Mouse (Mus musculus): ENCODE measurements around the gene Sec22c. TPM values are rescaled to one million over a fixed set of nuclear protein-coding genes. Genes with fewer than 3 reads are reported as not detected.

Sec22c gene
- polyA plus RNA-seq (2017; shearing (Covaris generic)): 10 to 100 TPM; 21.1 to 25.0 TPM

DNA sequence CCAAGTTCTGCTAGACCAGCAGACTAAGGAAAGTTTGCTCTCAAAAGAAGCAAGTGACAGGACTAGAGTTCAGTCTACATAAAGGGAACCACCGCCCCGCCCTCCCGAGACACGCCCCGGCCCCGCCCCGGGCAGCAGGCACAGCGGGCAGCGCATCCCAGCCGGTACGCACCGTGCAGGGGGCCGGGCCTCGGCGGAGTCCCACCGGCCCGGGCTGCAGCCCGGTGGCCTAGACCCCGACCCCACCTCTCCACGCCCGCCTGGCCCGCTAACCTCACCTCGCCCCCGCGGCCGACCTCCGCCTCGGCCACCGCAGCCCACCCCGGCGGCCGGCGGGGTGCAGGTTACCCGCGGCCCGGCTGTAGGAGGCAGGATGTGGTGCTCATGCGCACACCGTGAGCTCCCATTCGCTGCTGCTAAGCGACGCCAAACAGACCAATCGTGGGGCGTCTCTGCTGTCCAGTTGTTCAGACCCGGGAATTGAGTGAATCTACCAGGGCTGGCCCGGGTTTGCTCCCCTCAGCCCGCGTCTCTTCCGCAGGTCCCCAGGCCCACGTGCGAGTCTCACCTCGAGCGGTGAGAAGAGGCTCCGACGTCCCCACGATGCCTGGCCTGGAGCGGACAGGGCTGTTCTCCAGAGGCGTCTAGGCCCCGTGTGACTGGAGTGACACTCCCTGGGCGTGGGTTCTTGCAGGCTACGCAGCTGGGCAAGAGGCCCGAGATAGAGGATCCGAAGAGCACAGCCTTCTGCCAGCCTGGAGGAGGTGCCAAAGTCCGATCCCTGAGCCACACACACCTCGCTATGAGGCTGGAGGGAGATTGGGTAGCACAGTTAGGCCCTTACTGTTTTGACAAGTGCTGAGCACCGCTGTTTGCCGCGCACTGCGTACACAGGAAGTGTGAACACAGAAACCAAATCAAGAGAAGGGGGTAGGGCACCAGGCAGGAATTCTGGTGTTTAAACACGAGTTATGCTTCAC is at the start of gene Sec22c:
TSS of gene Sec22c (minus strand) at position 845 of the 980 bp plus-strand sequence.

DNA sequence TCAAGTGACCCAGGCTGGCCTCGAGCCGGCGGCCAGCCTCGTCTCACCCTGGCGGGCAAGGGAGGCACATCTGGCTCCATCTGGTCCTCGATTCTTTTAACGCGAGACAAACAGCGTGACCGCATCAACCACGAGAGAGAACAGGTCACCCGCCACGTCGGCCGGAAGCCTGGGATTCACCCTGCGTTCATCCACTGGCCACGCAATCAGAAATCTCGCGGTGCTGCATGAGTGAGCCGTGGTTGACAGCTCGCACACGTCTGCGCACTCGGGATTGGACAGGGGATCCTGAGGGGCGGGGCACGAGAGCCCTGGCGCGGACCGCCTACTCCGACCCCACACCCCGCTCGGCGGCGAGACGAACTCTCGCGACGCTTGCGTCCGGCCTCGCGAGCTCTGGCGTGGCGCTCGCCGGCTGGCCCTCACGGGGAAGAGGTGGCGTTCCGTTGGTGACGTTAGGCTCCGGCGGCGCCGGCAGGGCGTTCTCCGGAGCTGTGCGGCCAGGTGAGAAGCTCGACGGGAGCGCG is 13.6 kb upstream of the Sec22c start, which contains the start of gene Nktr:
TSS of gene Nktr (plus strand) at position 378 of the 527 bp plus-strand sequence.

DNA sequence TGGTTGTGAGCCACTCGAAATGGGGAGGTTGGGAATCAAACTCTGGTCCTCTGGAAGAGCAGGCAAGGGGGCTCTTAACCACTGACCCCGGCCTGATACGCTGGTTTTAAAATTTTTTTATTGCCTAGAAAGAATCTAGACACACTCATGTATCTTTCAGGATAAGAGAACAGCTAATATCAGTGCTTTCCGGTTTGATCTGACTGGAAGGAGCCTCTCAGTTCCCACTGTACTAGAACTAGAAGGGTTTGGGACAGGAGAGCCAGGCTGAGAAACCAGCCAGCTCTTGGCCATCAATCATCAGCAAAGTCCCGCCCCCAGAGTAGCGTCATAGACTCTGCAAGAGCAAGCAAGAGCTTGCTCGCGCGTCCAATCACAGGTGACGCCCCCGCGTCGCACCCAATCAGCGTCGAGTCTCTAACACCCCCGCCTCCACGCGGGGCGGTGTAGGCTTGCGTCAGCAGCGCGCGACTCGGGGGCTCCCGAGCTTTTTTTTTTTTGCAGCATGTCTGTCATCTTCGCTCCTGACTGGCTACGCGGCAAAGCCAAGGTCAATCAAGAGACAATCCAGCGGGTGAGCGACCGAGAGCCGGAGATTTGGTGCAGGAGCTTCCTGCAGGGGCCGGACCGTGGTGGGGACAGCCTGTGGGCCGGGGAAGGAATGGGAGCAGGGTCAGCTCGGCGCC is 4.8 kb upstream of the Sec22c start, which contains the start of gene Ss18l2:
TSS of gene Ss18l2 (plus strand) at position 432 of the 686 bp plus-strand sequence.

DNA sequence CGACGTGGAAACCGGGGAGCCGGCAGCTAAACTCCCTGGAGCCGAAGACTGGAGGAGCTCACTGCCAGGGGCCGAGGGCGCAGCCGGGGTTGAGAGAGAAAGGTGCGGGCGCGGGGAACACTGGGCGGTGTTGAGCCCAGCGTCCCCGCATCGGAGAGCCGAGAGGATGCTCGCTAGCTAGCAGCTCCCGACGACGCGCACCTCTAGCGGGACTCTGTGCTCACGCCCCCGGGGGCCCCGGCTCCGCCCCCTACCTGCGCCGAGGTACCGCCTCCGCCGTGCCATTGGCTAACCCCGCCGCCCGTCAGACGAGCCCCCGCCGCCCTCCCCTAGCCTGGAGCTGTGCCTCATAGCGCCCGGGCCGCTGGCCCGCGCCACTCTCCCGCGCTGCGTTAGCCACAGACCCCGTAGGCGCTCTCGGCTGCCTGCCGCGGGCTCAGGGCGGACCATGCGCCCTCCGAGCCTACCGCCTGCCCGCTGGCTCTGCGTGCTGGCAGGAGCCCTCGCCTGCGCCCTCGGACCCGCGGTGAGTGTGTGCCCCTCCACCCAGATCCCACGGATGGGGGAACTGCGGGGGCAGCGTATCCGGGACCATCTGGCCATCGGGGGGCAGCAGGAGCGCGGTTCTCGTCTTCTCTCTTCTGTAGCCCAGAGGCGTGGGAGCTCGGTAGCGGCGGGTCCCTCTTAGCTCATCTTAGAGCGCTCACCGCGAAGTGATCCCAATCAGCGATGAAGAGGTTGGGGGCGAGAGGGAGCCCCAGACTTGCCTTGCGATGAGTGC is 62.7 kb downstream of the Sec22c start, which contains the start of gene Vipr1:
TSS of gene Vipr1 (plus strand) at position 316 of the 781 bp plus-strand sequence.

DNA sequence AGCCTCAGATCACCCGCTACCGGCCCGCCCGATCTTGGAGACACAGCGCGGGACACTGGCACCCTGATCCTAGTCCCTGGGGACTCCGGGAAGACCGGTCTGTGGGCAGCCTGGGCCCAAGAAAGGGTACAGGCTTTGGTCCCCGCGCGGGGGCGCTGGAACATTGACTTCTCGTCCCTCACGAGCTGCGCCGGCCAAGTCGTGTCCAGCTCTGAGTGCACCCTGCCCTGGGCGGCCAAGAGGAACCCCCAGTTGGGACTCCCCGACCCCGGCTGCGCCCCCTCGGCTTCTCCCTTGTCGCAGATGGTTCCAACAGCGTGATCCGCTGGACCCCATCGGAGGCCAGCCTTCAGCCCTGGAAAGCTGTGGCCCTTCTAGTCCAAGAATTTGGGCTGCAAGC is 63.3 kb downstream of the Sec22c start, which contains the start of gene Lyzl4:
TSS of gene Lyzl4 (minus strand) at position 96 of the 400 bp plus-strand sequence.

Other genes starting within 250 kb of the Sec22c start
- gene Cck, start 209.8 kb downstream of the Sec22c start, polyA plus RNA-seq (2017; shearing (Covaris generic)): not detected
- gene Lyzl4, start 63.4 kb downstream of the Sec22c start, polyA plus RNA-seq (2017; shearing (Covaris generic)): not detected
- 10 to 100 TPM in 1 of 2 experiments, 1 to 10 TPM in 1; 5.6 to 58.4 TPM for gene Vipr1, start 62.8 kb downstream of the Sec22c start, polyA plus RNA-seq (2017; shearing (Covaris generic))
- 10 to 100 TPM; 25.4 to 32.3 TPM for gene Ss18l2, start 4.8 kb upstream of the Sec22c start, polyA plus RNA-seq (2017; shearing (Covaris generic))
- 100 to 1,000 TPM; 116 to 132 TPM for gene Nktr, start 13.7 kb upstream of the Sec22c start, polyA plus RNA-seq (2017; shearing (Covaris generic))
- under 1 TPM; 0.11 to 0.74 TPM for gene Zfp651, start 53.8 kb upstream of the Sec22c start, polyA plus RNA-seq (2017; shearing (Covaris generic))
- under 1 TPM; 0.13 to 0.72 TPM for gene Klhl40, start 72.1 kb upstream of the Sec22c start, polyA plus RNA-seq (2017; shearing (Covaris generic))
- under 1 TPM in 1 of 2 experiments, not detected in 1; 0.77 TPM for gene Hhatl, start 87.0 kb upstream of the Sec22c start, polyA plus RNA-seq (2017; shearing (Covaris generic))
- gene Ccdc13, start 134.0 kb upstream of the Sec22c start, polyA plus RNA-seq (2017; shearing (Covaris generic)): under 1 TPM in 1 of 2 experiments, not detected in 1; 0.39 TPM
- 10 to 100 TPM; 77.7 to 98.0 TPM for gene Higd1a, start 152.9 kb upstream of the Sec22c start, polyA plus RNA-seq (2017; shearing (Covaris generic))
- gene Ackr2, start 192.9 kb upstream of the Sec22c start, polyA plus RNA-seq (2017; shearing (Covaris generic)): not detected
- 1 to 10 TPM in 1 of 2 experiments, under 1 TPM in 1; 0.16 to 1.6 TPM for gene Cyp8b1, start 210.8 kb upstream of the Sec22c start, polyA plus RNA-seq (2017; shearing (Covaris generic))
- under 1 TPM; 0.17 to 0.48 TPM for gene Fam198a, start 245.5 kb upstream of the Sec22c start, polyA plus RNA-seq (2017; shearing (Covaris generic))